Mouse (Mus musculus) right cerebral cortex, postnatal 4 days (tissue): ENCODE measurements around the gene Slc4a10.

Experiments
- DNase-seq: peaks from one replicate; pipeline ENCODE4 v3.0.0-alpha.2; 2022

Slc4a10 gene

GRCm38 (mm10) chr2:62285026-62285425, 238.8 kb downstream of the Slc4a10 start:
- no peak for DNase-seq

DNA sequence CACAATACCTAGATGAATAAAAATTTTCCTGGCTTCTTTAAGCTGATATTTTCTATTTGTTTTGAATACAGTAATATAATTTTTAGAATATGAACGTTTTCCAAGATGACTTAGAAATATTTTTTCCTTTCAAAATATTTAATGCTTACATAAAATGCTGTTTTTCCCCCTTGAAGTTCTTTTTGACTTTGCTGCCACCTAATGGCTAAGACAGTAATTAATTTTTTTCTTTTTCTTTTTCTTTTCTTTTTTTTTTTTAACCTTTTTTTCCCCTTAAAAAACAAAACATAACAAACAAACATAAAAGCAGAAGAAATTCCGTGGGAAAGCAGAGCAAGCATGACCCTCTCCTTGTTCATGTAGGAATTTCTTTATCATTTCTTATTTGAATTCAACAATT, 239.6 kb downstream of the Slc4a10 start:
- DNase-seq: no peak

- no peak for DNase-seq
Observed at GRCm38 (mm10) chr2:62287532-62287931, 241.3 kb downstream of the Slc4a10 start.

DNA sequence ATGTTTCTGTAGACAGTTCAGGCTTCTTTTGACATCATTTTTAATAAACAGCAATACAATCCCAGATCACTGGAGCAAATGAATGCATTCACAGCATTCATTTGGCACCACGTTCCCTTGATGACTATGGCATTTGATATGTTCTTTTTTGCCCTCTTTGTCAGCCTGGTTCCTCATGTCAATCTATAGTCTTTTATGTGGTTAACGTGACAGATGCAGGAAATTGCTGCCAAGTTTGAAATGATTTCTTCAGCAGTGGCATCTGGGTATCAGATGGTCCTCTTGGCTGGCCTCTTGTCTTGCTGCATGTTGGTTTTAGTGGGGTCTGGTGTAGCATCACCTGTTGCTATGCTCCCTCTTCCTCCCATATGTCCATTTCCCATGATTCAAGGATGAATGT, 247.6 kb downstream of the Slc4a10 start:
- DNase-seq: no peak

DNA sequence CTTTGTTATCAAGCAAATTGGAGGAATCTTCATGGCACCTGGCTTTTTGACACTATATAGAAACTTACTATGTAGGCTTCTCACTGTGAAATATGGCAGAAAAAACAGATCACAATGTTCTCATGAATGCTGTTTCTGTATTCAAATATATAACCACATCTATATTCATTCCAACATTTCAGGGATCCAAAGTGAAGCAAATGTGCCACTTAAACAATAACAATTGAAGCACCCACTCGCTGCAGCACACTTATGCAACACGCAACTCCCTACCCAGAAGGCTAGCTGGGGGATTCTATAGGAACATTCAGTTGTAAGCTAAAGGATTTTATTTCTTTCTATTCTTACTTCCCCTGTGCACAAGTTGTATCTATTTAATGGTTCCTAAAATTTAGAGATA, 255.5 kb downstream of the Slc4a10 start:
- DNase-seq: no peak

DNA sequence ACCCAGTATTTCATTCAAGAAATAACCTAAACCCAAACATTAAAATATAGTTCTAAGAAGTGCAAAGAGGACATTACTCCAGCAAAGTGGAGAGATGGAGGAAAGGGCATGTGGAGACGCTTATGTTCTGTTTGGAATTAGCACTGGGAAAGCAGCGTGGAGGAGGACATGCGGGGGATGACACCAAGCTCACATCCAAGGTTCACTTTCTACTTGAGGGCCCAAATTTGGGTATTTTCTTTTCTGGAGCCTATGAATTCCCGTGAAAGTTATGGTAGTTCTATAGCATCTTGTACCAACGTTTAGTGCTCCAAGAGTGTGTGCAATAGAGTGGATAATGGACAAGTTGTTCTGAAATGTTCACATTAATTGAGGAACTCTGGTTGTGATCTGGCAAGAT, 260.7 kb downstream of the Slc4a10 start:
- DNase-seq: no peak

DNA sequence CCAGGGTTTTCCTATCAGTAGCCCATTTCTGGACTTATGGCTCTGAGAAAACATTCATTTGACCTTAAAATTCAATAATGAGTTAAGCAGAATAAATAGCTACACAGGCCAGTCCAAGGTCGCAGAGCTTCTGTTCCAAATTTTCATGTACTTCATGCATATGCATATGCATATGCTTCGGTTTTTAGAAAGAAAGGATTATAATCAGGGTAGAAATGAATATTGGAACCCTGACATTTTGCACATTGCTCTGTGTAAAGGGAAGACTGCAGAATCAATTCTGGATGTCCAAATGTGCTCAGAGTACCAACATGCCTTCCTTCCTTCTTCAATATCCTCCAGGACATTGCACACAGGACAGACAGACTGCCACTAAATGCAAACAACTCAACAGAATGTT, 261.2 kb downstream of the Slc4a10 start:
- no peak for DNase-seq

GRCm38 (mm10) chr2:62316930-62317329, 270.7 kb downstream of the Slc4a10 start:
- no peak for DNase-seq

DNA sequence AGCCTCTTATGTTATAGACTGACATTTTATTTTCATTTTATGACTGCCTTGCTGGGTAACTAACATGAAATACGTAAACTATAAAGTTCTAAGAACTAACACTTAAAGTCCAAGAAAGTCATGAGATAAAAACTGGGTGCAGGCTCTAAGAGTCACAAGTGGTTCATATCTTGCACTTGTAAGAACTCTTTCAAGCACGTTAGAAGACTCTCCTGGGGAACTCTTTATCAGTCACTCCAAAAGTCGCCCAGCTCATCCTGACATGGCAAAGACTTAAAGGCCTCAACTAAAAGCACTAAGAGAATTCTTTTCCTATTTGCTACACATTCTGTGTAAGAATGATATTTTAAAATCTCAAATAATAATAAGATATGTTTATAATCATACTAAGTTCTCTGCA, 273.2 kb downstream of the Slc4a10 start:
- no peak for DNase-seq

DNA sequence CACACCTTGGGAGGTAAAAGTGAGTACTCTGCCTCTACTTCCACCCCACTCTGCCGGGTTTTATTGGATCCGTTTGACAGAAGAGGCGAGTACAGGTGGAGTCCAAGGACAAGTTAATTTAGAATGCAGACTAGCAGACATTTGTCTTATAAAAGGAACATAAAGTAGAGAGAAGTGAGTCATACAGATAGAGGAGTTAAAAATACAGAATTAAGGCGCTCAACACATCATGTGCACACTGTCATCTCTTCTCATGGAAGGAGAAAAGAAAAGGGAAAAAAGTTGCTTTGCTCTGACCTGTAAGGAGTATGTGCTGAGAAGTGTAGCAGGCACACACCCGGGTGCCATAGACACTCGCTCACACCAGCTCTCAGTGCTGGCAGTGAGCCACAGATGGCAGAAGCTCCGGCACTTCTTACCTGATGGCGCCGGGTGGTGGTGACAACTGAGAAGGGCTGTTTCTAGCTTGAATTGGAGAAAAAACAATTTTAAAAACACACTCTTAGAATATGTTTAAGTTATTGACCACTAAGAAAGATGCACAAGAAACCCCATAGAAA, 276.9 kb downstream of the Slc4a10 start:
- no peak for DNase-seq

- no peak for DNase-seq
Observed at GRCm38 (mm10) chr2:62325388-62325787, 279.1 kb downstream of the Slc4a10 start.

DNA sequence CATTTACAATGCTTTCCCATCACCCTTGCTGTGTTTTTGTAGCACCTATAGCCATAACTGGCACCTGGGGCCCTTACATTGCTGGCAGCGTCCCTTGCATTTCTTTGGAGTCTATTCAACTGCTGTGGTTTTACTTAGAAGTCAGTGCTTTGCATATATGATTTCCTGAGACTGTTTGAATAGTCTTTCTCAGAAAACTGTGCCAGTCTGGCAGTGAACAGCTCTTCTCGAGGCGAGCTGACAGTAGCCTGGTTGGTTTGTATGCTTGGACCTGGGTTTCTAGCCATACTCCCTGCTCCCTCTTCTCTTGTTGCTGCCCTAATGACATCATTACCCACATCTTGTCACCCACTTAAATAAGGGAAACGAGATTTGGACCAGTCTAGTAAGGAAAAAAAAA, 285.7 kb downstream of the Slc4a10 start:
- no peak for DNase-seq

DNA sequence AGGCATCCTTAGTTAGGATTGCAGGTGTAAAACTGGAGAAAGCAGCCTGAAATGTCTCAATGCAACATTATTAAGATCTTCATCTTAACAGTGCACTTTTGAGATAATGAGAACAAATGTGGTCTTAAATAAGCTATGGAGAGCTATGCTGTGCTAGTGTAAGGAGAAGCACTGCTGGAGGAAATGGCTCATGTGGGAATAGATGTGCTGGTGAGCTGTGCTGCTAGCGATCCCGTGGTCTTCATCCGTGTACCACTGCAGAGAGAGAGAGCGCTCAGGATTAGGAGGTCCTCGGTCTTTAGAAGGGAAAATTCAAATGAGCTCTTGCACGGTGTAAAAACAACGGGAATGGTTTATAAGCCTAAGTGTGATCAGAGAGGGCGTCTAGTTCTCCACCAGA, 286.2 kb downstream of the Slc4a10 start:
- DNase-seq: no peak

- no peak for DNase-seq
Observed at GRCm38 (mm10) chr2:62334397-62335243, 288.4 kb downstream of the Slc4a10 start.

GRCm38 (mm10) chr2:62337086-62337485, 290.8 kb downstream of the Slc4a10 start:
- no peak for DNase-seq

DNA sequence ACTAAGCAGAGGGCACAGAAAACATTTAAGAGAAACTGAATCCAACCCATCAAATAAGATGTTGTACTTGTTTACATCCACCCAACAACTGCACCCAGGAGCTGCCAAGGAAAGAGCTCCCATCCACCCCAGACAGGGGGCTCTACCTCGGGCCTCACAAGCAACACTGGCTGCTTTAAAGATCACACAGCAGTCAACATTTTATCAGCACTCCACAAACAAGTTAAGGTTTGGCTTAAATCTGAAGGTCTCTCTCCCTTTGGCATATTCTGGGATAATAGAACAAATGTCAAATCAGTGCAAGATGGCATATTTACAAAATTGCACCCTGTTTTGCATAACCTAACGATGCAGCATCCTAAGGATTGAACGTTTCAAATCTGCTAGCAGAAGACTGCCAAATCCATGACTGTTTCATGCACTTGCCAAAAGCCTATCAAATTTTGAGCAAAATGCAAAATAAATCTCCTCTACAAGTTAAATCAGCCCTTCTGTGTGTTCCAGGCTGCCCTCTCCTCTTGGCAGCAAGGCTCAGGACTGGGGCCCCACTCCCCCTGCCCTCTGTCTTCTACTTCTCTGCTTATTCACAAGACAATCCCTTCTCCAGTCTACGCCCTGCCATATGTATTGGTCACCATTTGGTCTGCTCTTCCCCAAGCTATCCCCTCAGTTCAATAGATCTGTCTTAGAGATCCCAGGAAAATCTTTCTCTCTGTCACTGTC, 293.1 kb downstream of the Slc4a10 start:
- no peak for DNase-seq

GRCm38 (mm10) chr2:62341061-62341733, 294.9 kb downstream of the Slc4a10 start:
- DNase-seq: no peak

GRCm38 (mm10) chr2:62341734-62342128, 295.5 kb downstream of the Slc4a10 start:
- DNase-seq: peak; percentile 53

DNA sequence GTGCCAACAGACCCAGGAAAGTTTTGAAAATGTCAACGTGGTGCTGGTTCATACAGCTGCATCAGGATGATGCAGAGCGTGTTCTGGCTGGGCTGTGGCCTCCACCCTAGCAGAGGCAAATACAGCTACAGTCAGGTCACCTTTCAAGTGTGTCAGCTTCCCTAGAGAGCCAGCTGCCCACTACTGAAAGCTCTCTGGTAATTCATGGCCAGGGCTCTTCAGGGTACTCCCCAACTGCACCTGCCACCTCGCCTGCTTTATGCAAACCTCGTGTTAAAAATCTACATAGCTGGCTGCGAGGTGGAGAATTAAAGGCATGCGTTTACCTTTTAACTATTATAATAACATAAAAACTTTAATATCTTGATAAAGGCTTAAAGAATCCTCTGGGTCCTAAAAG, 298.1 kb downstream of the Slc4a10 start:
- DNase-seq: no peak

GRCm38 (mm10) chr2:62346771-62347170, 300.5 kb downstream of the Slc4a10 start:
- no peak for DNase-seq

DNA sequence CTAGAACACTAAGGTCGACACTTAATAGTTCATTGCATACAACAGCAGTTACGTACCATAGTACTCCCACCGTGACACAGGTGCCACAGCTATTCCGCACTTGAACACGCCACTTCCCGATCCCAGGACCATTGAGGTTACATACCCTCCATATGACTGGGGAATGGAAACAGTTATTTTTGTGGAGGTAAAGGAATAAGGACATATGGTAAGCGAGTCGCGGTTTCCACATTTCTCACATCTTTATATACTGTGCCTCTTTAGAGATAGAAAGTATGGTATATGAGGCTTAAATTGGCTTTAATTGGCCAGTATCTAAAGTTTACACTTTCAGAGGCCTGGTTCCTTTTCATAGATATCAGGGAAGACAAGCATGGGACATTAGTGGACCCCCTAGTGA, 301.5 kb downstream of the Slc4a10 start:
- no peak for DNase-seq

- no peak for DNase-seq
Observed at GRCm38 (mm10) chr2:62352035-62352434, 305.8 kb downstream of the Slc4a10 start.

GRCm38 (mm10) chr2:62355766-62356165, 309.5 kb downstream of the Slc4a10 start:
- DNase-seq: no peak
